Mouse (Mus musculus): Measurements from ENCODE around the gene Srp72. TPM values are rescaled to one million over a fixed set of nuclear protein-coding genes. Genes with fewer than 3 reads are reported as not detected.

Gene Srp72
- polyA plus RNA-seq, 1 experiment from 2014 or later: 48.4 TPM

Other genes starting within 250 kb of the Srp72 start
- gene Aasdh, start 69.2 kb upstream of the Srp72 start, polyA plus RNA-seq (2015; fragmentation: Nextera tagmentation; extraction: Ambion mirVana): 14.8 and 18.9 TPM in 2 replicates
- 229 and 249 TPM in 2 replicates for gene Paics, start 23.4 kb upstream of the Srp72 start, polyA plus RNA-seq (2015; fragmentation: Nextera tagmentation; extraction: Ambion mirVana)
- 20.8 and 25.0 TPM in 2 replicates for gene Ppat, start 23.1 kb upstream of the Srp72 start, polyA plus RNA-seq (2015; fragmentation: Nextera tagmentation; extraction: Ambion mirVana)
- gene Arl9, start 29.4 kb downstream of the Srp72 start, polyA plus RNA-seq (2015; fragmentation: Nextera tagmentation; extraction: Ambion mirVana): 0.31 TPM in 1 of 2 replicates, not detected in the other
- 0.08 and 0.11 TPM in 2 replicates for gene Thegl, start 41.3 kb downstream of the Srp72 start, polyA plus RNA-seq (2015; fragmentation: Nextera tagmentation; extraction: Ambion mirVana)
- 12.6 and 16.4 TPM in 2 replicates for gene Hopx, start 140.4 kb downstream of the Srp72 start, polyA plus RNA-seq (2015; fragmentation: Nextera tagmentation; extraction: Ambion mirVana)
- 5.7 and 5.9 TPM in 2 replicates for gene Spink2, start 236.8 kb downstream of the Srp72 start, polyA plus RNA-seq (2015; fragmentation: Nextera tagmentation; extraction: Ambion mirVana)